Mouse (Mus musculus) spleen, adult 2 months (tissue): ENCODE measurements around the gene Ehmt1.

Experiments
- CTCF ChIP-seq: fragments of 200-500 bp; IDR thresholded peaks from 2 replicates; pipeline ENCODE4 v1.5.1; 2011; ENCODE audit warnings: mild to moderate bottlenecking, inconsistent platforms; ENCODE audit not compliant: insufficient read depth, insufficient read length, insufficient replicate concordance; ENCODE audit errors: extremely low read depth
- POLR2A ChIP-seq: fragments of 200-500 bp; IDR thresholded peaks from 2 replicates; pipeline ENCODE4 v1.6.1; 2011; ENCODE audit warnings: low read depth, low read length, inconsistent platforms

DNA sequence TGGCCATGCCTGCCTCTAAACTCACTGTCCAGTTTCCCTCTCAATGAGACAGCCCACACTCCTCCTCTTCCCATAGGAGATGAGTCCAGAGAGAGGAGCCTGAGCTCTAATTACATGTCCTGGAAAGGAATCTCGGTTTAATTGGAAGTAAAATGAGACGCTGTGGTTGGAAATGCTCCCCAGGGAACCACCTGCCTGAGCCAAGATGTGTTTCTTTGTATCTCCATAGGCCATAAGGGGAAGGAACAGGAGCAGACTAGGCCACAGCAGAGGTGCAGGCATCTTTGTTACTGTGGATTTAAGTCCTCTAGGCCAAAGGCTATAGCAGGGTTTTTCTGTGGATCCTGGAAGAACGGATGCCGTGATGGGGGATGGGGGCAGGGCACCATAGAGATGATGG, 166.8 kb downstream of the Ehmt1 start:
- TF ChIP-seq CTCF (no peak), POLR2A (no peak)
